Mouse (Mus musculus): ENCODE measurements at regions not wholly inside any gene's neighbourhood (a gene's known extent, or its start where the extent isn't known, plus 50 kb on each side); places are given as distances from the start of the nearest gene placed in this dataset.
A peak's percentile ranks its signal among the peaks of the same experiment; 100 is the strongest.

DNA sequence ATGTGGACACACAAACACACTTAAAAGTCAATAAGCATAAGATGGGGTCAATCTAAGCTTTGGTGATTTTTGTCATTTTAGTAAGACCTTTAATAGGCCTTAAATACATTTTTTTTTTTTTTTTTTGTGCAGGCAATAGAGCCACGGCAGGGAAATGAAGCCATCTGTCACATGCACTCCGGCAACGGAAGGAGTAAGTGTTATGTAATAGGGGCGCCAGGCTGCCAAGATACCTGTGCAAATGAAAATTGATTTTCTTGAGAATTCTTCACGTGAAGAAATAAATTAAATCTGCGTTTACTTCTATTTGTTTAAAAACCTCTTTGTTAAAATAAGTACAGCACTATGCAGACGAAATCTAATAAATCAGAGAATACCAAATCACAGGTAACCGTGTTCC lies 54.6 kb upstream of the Card11 start:
- no peak overlapping the region for H3K9ac ChIP-seq (ENCODE audit: low read depth, poor library complexity, severe bottlenecking)
- H3K27me3 ChIP-seq (ENCODE audit: control insufficient read depth, insufficient read depth, low read length, poor library complexity, severe bottlenecking): no peaks in the 10 kb centered on the region
- H3K36me3 ChIP-seq (ENCODE audit: control insufficient read depth, insufficient read depth, low read length, poor library complexity, severe bottlenecking): no peaks in the 10 kb centered on the region
- H3K4me1 ChIP-seq (ENCODE audit: control insufficient read depth, insufficient read depth, low read length): no peaks in the 10 kb centered on the region
- no peaks in the 10 kb centered on the region for H3K9me3 ChIP-seq (replicated peaks; ENCODE audit: control insufficient read depth, insufficient read depth, low read length, poor library complexity, severe bottlenecking)
- no peak overlapping the region for H3K4me3 ChIP-seq (ENCODE audit: low read depth, low read length)
- H3K27ac ChIP-seq (ENCODE audit: insufficient read depth, low read length): no peak overlapping the region
- TF ChIP-seq CTCF (IDR thresholded peaks at IDR 0.05; ENCODE audit: low read depth, low read length): no peak

DNA sequence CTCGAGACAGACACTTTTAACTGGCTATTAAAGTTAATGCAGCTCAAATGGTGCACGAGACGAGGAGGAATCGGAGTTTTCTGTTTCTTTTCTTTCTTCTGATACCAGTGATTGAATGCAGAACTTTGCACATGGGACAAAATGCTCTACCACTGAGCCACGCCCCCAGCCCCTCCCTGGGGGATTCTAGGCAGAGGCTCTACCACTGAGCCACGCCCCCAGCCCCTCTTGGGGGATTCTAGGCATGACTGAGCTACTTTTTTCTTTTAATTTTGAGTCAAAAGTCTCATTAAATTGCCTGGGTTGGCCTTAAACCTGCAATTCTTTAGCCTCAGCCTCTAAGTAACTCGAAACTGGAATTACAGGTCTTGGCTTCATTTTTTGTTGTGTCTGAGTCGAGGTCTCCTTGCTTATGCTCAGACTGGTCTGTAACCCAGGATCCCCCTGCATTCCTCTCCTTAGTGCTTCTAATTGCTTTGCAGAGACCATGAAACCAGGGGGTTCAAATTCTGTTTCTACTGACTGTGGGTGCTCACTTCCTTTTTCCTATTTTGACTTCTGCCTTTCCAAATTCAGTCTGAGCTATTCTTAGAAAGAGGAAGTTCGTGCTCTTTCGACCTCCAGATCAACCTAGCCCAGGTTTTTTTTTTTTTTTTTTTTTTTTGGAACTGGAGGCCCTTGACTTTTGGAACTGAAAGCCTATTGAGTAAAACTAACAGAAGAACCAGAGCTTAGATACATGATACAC lies 55.4 kb upstream of the Card11 start:
- Histone ChIP-seq H3K36me3 (ENCODE audit: control insufficient read depth, insufficient read depth, low read length, poor library complexity, severe bottlenecking) (no peaks in the 10 kb centered on the region), H3K4me1 (ENCODE audit: control insufficient read depth, insufficient read depth, low read length) (no peaks in the 10 kb centered on the region), H3K9ac (ENCODE audit: low read depth, poor library complexity, severe bottlenecking) (no peak overlapping the region), H3K9me3 (replicated peaks; ENCODE audit: control insufficient read depth, insufficient read depth, low read length, poor library complexity, severe bottlenecking) (no peaks in the 10 kb centered on the region), H3K4me3 (ENCODE audit: low read depth, low read length) (no peak overlapping the region), H3K27me3 (ENCODE audit: control insufficient read depth, insufficient read depth, low read length, poor library complexity, severe bottlenecking) (no peaks in the 10 kb centered on the region), H3K27ac (ENCODE audit: insufficient read depth, low read length) (no peak overlapping the region)
- TF ChIP-seq CTCF (IDR thresholded peaks at IDR 0.05; ENCODE audit: low read depth, low read length): no peak
- TF ChIP-seq POLR2A (IDR thresholded peaks at IDR 0.05; ENCODE audit: insufficient read depth, low read length): no peak
- TF ChIP-seq EP300 (IDR thresholded peaks at IDR 0.05; ENCODE audit: insufficient read depth, low read depth, low read length): no peak

DNA sequence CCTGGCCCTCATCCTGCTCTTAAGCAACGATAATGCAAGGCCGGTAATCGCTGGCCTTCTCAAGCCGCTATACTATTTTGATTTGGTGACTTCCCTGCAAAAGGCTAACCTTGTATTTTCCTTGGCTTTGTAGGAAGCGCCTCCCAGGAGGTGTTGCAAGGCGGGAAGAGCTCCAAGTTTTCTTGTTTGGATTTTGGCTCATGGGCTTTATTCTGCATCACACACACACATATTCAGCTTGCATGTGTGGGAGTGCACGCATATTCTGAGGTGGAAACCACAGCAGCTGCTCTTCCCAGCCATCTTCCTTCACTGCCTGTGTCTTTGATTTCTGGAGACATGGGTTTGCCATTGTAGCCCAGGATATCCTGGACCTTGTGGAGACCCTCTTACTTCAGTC lies 57.8 kb upstream of the Card11 start:
- H3K27me3 ChIP-seq (ENCODE audit: control insufficient read depth, insufficient read depth, low read length, poor library complexity, severe bottlenecking): no peaks in the 10 kb centered on the region
- no peaks in the 10 kb centered on the region for H3K36me3 ChIP-seq (ENCODE audit: control insufficient read depth, insufficient read depth, low read length, poor library complexity, severe bottlenecking)
- no peaks in the 10 kb centered on the region for H3K9me3 ChIP-seq (replicated peaks; ENCODE audit: control insufficient read depth, insufficient read depth, low read length, poor library complexity, severe bottlenecking)
- H3K27ac ChIP-seq (ENCODE audit: insufficient read depth, low read length): no peak overlapping the region
- no peaks in the 10 kb centered on the region for H3K4me1 ChIP-seq (ENCODE audit: control insufficient read depth, insufficient read depth, low read length)
- no peak overlapping the region for H3K4me3 ChIP-seq (ENCODE audit: low read depth, low read length)
- TF ChIP-seq POLR2A (IDR thresholded peaks at IDR 0.05; ENCODE audit: insufficient read depth, low read length): no peak
- TF ChIP-seq CTCF (IDR thresholded peaks at IDR 0.05; ENCODE audit: low read depth, low read length): no peak
- no peak for TF ChIP-seq EP300 (IDR thresholded peaks at IDR 0.05; ENCODE audit: insufficient read depth, low read depth, low read length)
- H3K9ac ChIP-seq (ENCODE audit: low read depth, poor library complexity, severe bottlenecking): no peak overlapping the region

DNA sequence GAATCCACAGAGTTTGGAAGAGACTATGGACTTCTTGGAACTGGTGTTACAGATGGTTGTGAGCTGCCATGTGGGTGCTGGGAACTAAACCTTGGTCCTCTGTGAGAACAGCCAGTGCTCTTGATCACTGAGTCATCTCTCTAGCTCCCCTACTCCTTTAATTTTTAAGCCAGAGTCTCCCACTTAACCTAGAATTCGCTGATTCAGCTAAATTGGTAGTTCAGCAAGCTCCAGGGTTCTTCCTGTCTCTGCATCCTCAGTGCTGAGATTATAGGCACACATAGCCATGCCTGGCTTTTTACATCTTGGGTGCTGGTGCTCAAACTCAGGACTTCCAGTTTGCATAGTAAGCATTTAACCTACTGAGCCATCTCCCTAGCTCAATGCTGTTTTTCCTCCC lies 58.5 kb upstream of the Card11 start:
- Histone ChIP-seq H3K27ac (ENCODE audit: insufficient read depth, low read length) (no peak overlapping the region), H3K36me3 (ENCODE audit: control insufficient read depth, insufficient read depth, low read length, poor library complexity, severe bottlenecking) (no peaks in the 10 kb centered on the region), H3K9me3 (replicated peaks; ENCODE audit: control insufficient read depth, insufficient read depth, low read length, poor library complexity, severe bottlenecking) (no peaks in the 10 kb centered on the region), H3K4me3 (ENCODE audit: low read depth, low read length) (no peak overlapping the region), H3K9ac (ENCODE audit: low read depth, poor library complexity, severe bottlenecking) (no peak overlapping the region), H3K4me1 (ENCODE audit: control insufficient read depth, insufficient read depth, low read length) (no peaks in the 10 kb centered on the region), H3K27me3 (ENCODE audit: control insufficient read depth, insufficient read depth, low read length, poor library complexity, severe bottlenecking) (no peaks in the 10 kb centered on the region)
- TF ChIP-seq POLR2A (IDR thresholded peaks at IDR 0.05; ENCODE audit: insufficient read depth, low read length) (no peak), CTCF (IDR thresholded peaks at IDR 0.05; ENCODE audit: low read depth, low read length) (no peak), EP300 (IDR thresholded peaks at IDR 0.05; ENCODE audit: insufficient read depth, low read depth, low read length) (no peak)

DNA sequence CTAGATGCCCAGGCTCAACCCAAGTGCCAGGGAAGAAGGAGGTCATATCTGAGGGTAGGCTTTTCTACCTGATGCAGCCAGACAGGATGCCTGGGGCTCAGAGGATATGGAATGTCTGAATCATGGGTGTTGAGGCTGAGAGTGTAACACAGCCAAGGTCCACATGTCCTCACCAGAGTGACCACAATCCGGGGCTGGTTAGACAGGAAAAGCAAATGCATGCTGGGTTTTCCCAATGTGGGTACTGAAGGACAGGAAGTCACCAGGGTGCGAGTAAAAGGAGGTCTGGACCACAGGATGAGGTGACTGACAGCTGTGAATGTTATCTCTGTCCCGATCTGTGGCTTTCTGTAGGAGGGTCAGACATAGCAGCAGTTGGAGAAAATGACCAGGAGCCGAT lies 61.8 kb upstream of the Card11 start:
- H3K4me1 ChIP-seq (ENCODE audit: control insufficient read depth, insufficient read depth, low read length): no peaks in the 10 kb centered on the region

DNA sequence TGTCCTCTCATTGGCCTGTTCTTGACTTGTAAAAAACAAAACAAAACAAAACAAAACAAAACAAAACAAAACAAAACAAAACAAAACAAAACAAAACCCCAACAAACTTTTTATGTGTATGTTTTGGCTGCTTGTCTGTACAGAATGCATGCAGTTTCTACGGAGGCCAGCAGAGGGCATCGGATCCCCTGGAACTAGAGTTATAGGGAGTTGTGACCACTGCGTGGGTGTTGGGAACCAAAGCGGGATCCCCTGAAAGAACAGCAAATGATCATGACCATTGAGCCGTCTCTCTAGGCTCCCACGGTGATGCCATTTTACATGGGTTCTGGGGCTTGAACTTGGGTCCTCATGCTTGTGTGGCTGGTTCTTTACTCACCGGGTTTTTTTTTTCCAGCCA lies 67.2 kb upstream of the Card11 start:
- no peak for TF ChIP-seq EP300 (IDR thresholded peaks at IDR 0.05; ENCODE audit: insufficient read depth, low read depth, low read length)
- peak; percentile 58 for TF ChIP-seq CTCF (IDR thresholded peaks at IDR 0.05; ENCODE audit: low read depth, low read length)
- Histone ChIP-seq H3K9me3 (replicated peaks; ENCODE audit: control insufficient read depth, insufficient read depth, low read length, poor library complexity, severe bottlenecking) (no peaks in the 10 kb centered on the region), H3K36me3 (ENCODE audit: control insufficient read depth, insufficient read depth, low read length, poor library complexity, severe bottlenecking) (no peaks in the 10 kb centered on the region), H3K9ac (ENCODE audit: low read depth, poor library complexity, severe bottlenecking) (no peak overlapping the region), H3K27ac (ENCODE audit: insufficient read depth, low read length) (no peak overlapping the region), H3K4me1 (ENCODE audit: control insufficient read depth, insufficient read depth, low read length) (no peaks in the 10 kb centered on the region), H3K4me3 (ENCODE audit: low read depth, low read length) (no peak overlapping the region), H3K27me3 (ENCODE audit: control insufficient read depth, insufficient read depth, low read length, poor library complexity, severe bottlenecking) (no peaks in the 10 kb centered on the region; the same call in 1 of the 2 replicates)

More for the DNA sequence above, 61.8 kb upstream of the Card11 start:
- no peak for TF ChIP-seq CTCF (IDR thresholded peaks at IDR 0.05; ENCODE audit: low read depth, low read length)
- no peak for TF ChIP-seq EP300 (IDR thresholded peaks at IDR 0.05; ENCODE audit: insufficient read depth, low read depth, low read length)
- no peak for TF ChIP-seq POLR2A (IDR thresholded peaks at IDR 0.05; ENCODE audit: insufficient read depth, low read length)
- Histone ChIP-seq H3K9ac (ENCODE audit: low read depth, poor library complexity, severe bottlenecking) (no peak overlapping the region), H3K9me3 (replicated peaks; ENCODE audit: control insufficient read depth, insufficient read depth, low read length, poor library complexity, severe bottlenecking) (no peaks in the 10 kb centered on the region), H3K27me3 (ENCODE audit: control insufficient read depth, insufficient read depth, low read length, poor library complexity, severe bottlenecking) (no peaks in the 10 kb centered on the region; the same call in 1 of the 2 replicates), H3K27ac (ENCODE audit: insufficient read depth, low read length) (no peak overlapping the region), H3K4me3 (ENCODE audit: low read depth, low read length) (no peak overlapping the region), H3K36me3 (ENCODE audit: control insufficient read depth, insufficient read depth, low read length, poor library complexity, severe bottlenecking) (no peaks in the 10 kb centered on the region)

Data from ES-Bruce4 (cell line).